Mouse (Mus musculus) heart, postnatal 36 days (tissue): ENCODE results near the gene Tppp3. TPM values are rescaled to one million over a fixed set of nuclear protein-coding genes. Genes with fewer than 3 reads are reported as not detected.
A peak's percentile ranks its signal among the peaks of the same experiment; 100 is the strongest.

Experiments
- DNase-seq, 2 experiments: peaks; one replicate each; pipeline ENCODE4 v3.0.0; 2021 to 2022
- intact Hi-C: fragments of 180-260 bp; cut with DNase I; formaldehyde crosslinking; loops from one replicate; pipeline ENCODE4 v1.15.1; 2025
- total RNA-seq, 2 experiments: library from RNA; stranded (reverse); gene quantifications; 2 replicates each; pipeline ENCODE4 v1.2.3; 2021

The Tppp3 gene
- total RNA-seq, 2 experiments from 2014 or later, result 43.3 to 45.7 TPM

- no peak for DNase-seq
- intact Hi-C loops, result no loop called here
Measured at GRCm38 (mm10) chr8:105488082-105488481, 16.8 kb upstream of the Tppp3 start.

- DNase-seq, result peak; percentile 70
- intact Hi-C loops, result loop anchor here (2.0 kb wide), 3 partner anchors 30 to 70 kb away; no protein-coding TSS in a partner anchor
Measured at GRCm38 (mm10) chr8:105484392-105484791, 13.1 kb upstream of the Tppp3 start.

GRCm38 (mm10) chr8:105484030-105484368, 12.7 kb upstream of the Tppp3 start:
- intact Hi-C loops, result loop anchor here (2.0 kb wide), 3 partner anchors 31 to 71 kb away; no protein-coding TSS in a partner anchor

GRCm38 (mm10) chr8:105483212-105484029, 12.1 kb upstream of the Tppp3 start:
- intact Hi-C loops, result loop anchor here (2.0 kb wide), 3 partner anchors 31 to 71 kb away; no protein-coding TSS in a partner anchor
- peak; percentile 64 to 66 for DNase-seq

More at GRCm38 (mm10) chr8:105484030-105484368, 12.7 kb upstream of the Tppp3 start:
- DNase-seq, result no peak

- DNase-seq, result no peak
- intact Hi-C loops, result no loop called here
Measured at GRCm38 (mm10) chr8:105482123-105482522, 10.8 kb upstream of the Tppp3 start.

GRCm38 (mm10) chr8:105481453-105481852, 10.1 kb upstream of the Tppp3 start:
- DNase-seq, result no peak
- intact Hi-C loops, result no loop called here

- no peak for DNase-seq
- intact Hi-C loops, result no loop called here
Measured at GRCm38 (mm10) chr8:105481013-105481412, 9.7 kb upstream of the Tppp3 start.

GRCm38 (mm10) chr8:105477792-105478191, 6.5 kb upstream of the Tppp3 start:
- no peak for DNase-seq

GRCm38 (mm10) chr8:105476628-105477413, 5.5 kb upstream of the Tppp3 start:
- intact Hi-C loops, result loop anchor here (2.0 kb wide), 1 partner anchor 24 kb away; no protein-coding TSS in a partner anchor
- DNase-seq, result peak; percentile 71 to 76

More at GRCm38 (mm10) chr8:105477792-105478191, 6.5 kb upstream of the Tppp3 start:
- intact Hi-C loops, result loop anchor here (2.0 kb wide), 1 partner anchor 25 kb away; no protein-coding TSS in a partner anchor

GRCm38 (mm10) chr8:105476161-105476560, 4.8 kb upstream of the Tppp3 start:
- no peak for DNase-seq
- intact Hi-C loops, result loop anchor here (2.0 kb wide), 1 partner anchor 23 kb away; no protein-coding TSS in a partner anchor

- no peak for DNase-seq
- intact Hi-C loops, result loop anchor here (2.0 kb wide), 2 partner anchors 23 to 117 kb away; no protein-coding TSS in a partner anchor
Measured at GRCm38 (mm10) chr8:105475742-105476141, 4.4 kb upstream of the Tppp3 start.

- DNase-seq, result peak; percentile 66 to 67
- intact Hi-C loops, result loop anchor here (2.0 kb wide), 1 partner anchor 116 kb away; no protein-coding TSS in a partner anchor
Measured at GRCm38 (mm10) chr8:105475254-105475653, 3.9 kb upstream of the Tppp3 start.

GRCm38 (mm10) chr8:105474680-105475079, 3.4 kb upstream of the Tppp3 start:
- no peak for DNase-seq
- intact Hi-C loops, result loop anchor here (2.0 kb wide), 1 partner anchor 116 kb away; no protein-coding TSS in a partner anchor

- DNase-seq, result peak; percentile 55 to 63
- intact Hi-C loops, result loop anchor here (2.0 kb wide), 2 partner anchors 61 to 115 kb away; partner anchors contain the start of genes Kctd19 and Lrrc36
Measured at GRCm38 (mm10) chr8:105473816-105474606, 2.7 kb upstream of the Tppp3 start.

GRCm38 (mm10) chr8:105472983-105473382, 1.7 kb upstream of the Tppp3 start:
- intact Hi-C loops, result loop anchor here (2.0 kb wide), 1 partner anchor 60 kb away; the partner anchor contains the start of genes Kctd19 and Lrrc36
- no peak for DNase-seq

GRCm38 (mm10) chr8:105472414-105472932, 1.1 kb upstream of the Tppp3 start:
- intact Hi-C loops, result loop anchor here (2.0 kb wide), 1 partner anchor 60 kb away; the partner anchor contains the start of genes Kctd19 and Lrrc36
- no peak for DNase-seq

GRCm38 (mm10) chr8:105470681-105471313, 529 bp downstream of the Tppp3 start:
- DNase-seq, result peak in 1 of 2 experiments; percentile 61
- intact Hi-C loops, result no loop called here

- intact Hi-C loops, result no loop called here
- DNase-seq, result no peak
Measured at GRCm38 (mm10) chr8:105470262-105470661, 1.1 kb downstream of the Tppp3 start.

- intact Hi-C loops, result no loop called here
- DNase-seq, result no peak
Measured at GRCm38 (mm10) chr8:105469816-105470215, 1.5 kb downstream of the Tppp3 start.
